Mouse (Mus musculus) erythroid progenitor cell, adult 5-6 weeks (primary cell): Measurements from ENCODE around the gene Tox3. TPM values are rescaled to one million over a fixed set of nuclear protein-coding genes. Genes with fewer than 3 reads are reported as not detected.

ENCODE experiments used
- ATAC-seq: replicated peaks from 2 replicates; pipeline ENCODE4 v1.8.0; 2016; ENCODE audit warnings: moderate number of reproducible peaks, mild to moderate bottlenecking, moderate TSS enrichment, inconsistent platforms; ENCODE audit not compliant: poor library complexity, low FRiP score, severe bottlenecking
- total RNA-seq, 2 experiments: library from RNA; stranded (forward) in 1 of 2; stranded (reverse) in 1 of 2; fragments of 150-400 nt in 1 of 2; fragments of 186-747, 209-891 nt in 1 of 2; gene quantifications; 2 replicates each; pipeline versions ENCODE4 v1.2.3 to v1.2.4; 2015 to 2017; ENCODE audit warnings: low replicate concordance in 2 of 2

The Tox3 gene
- total RNA-seq, 2 experiments from 2014 or later: not detected

DNA sequence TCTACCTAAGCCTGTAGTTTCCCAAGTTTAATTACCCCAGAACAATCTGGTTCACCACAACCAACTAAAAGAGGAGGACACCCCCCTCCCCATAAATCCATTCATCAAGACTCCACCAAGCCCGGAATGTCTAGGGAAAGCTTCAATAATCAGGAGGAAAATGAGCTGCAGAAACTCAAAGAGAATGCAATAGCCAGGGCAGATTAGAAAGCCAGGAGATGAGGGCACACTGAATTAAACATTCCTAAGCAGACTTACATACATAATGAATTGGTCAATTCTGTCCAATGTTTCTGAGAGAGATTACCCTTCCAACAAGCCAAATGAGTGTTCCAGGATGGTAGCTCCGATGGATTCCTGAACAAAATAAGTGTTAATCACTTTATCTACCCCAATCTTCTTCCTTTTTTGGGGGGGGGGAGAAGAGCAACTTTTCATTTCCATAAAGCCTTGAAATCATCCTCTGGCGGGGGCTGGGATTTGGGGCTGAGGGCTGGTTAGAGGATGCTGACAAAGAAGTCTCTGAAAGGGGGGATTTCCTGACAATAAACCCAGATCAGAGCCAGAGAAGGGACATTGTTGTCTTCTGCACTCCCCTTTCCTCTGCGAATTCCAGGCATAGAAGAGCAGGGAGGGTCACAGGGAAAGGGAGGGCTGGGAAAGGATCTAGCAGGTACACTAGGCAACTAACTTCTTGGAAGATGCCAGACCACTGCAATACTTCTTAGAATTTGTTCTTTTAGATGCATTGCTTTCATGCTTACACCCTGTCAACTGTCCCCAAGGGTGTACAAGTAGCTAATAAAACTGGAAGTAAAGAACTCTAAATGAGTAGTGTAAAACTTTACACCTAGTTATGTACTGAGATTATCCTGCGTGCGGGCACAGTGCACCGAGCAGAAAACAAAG lies 17.5 kb downstream of the Tox3 start:
- no peak for ATAC-seq

DNA sequence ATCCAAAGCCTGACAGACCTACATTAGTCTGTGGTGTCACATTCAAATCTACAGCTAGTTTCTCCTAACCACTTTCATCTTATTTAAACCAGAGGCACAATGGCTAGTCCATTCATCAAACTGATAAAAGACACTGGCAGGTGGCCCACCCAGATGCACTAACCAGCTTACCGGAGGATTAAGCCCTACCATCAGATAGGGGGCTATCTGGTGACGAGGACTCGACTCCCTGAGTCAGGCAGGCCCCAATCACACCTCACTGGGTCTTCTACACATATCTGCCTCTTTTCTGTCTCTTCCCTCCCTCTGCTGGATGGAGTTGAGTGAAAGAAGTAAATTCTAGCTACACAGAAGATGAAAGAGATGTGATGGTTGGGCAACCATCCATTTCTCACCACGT lies 24.3 kb downstream of the Tox3 start:
- ATAC-seq: no peak

DNA sequence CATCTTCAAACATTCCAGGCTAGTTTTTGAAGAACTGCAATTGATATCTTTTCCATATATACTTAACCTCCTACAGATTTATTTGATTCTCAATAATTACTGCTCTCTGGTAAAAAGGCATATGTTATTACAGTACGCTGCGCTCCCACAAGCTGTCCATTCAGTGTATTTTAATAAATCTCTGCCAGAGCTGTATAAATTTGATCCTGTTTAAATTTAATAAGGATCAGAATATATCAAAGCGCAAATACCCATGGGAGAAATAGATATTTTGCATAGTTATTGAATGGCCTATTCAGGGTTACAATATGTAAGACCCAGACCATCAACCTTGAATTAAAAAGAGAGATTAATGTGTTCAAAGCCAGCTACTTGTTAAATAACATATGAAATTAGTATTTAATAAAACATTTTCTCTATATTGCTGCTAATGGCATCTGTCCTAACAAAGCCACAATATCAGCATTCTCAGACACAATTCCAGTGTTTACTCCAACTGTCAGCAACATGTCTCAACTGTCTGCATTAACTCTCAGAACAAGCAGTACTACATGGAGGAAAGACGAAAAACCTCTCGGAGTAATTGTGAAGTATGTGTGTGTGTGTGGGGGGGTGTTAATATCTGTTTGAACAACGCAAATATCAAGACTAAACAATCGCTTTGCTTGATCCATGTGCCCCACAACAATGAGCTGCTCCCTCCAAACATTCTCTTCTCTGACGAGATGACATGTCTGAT lies 25.3 kb downstream of the Tox3 start:
- ATAC-seq: no peak

DNA sequence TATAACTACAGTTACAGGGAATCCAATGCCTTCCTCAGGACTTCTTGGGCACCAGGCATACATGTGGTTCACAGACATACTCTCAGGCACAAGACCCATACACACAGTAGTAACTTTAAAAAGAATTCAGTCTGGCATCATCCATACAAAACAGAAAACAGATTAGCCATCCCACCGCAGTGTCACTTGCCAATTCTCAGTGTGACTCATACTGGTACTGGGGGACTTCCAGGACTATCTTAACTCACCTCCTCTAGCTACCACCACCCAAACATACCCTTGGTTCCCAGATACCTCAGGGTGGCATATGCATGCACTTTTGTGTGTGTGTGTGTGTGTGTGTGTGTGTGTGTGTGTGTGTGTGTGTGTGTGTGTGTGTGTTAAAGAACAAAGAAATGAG lies 26.9 kb downstream of the Tox3 start:
- ATAC-seq: no peak

DNA sequence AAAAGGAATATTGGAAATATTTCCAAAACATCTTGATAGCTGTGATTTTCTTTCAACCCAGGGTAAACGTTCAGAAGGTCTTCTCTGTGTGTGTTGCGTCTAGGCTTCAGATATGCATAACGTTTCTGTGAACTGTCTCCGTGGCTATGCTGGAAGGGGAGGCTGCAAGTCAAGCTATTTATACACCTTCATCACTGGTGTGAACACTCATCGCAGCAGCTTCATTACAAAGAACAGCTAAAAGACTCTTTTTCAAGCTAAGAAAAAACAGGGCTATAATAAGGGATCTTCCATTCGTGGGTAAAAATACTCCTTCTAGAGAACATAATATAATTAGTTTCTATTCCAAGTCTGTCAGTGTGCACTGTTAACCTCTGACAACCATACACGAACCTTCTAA lies 33.8 kb downstream of the Tox3 start:
- no peak for ATAC-seq

DNA sequence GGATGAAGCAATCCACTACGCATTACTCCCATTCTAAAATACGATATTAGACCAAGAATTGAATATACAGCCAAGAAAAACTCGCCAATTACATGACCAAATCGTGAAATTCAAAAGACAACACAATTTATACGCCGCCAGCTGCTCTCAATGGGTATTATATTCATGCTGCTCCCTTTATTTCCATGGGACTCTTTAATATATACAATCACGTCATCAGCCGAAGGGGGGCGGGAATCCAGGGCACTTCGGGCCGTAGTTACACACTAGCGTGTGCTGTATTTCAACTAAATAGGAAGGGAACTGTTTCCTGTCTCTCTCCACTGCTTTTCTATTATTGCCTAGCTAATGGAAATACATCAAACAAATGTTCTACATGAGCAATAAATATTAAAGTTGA lies 45.2 kb downstream of the Tox3 start:
- ATAC-seq: no peak

DNA sequence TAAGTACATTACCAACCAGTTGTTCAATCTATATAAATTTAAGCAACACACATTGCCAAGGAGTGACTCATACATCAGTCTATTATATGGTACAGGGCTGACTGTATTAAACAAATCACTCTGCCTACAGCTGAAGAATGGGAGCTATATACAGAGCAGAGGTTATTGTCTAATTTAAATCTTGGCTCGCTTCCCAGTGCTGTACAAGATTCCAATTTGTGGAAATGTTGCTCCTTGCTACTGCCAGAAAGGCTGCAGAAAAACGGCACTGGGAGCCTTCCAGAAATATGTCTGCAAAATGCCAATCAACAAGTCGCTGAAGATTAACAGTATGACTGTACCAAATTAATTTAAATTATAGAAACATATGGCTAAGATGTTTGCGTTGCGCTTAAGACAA lies 45.9 kb downstream of the Tox3 start:
- ATAC-seq: no peak

DNA sequence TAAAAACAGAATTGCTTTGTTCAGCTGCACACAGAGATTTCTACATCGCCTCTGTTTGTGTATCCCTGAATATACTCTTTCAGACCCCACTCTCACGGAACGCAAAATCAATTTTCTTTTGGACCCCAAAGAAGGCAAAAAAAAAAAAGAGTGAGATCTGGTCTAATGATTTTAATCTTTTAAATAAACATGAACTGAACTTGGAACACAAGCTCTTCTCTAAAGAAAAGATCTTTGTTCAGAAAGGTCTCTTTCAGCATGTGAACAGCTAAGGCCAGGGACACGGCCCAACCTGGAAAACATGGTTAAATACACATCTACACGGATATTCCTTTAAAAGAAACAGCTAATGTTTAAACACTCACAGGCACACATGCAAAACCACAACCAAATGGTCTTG lies 46.6 kb downstream of the Tox3 start:
- no peak for ATAC-seq

DNA sequence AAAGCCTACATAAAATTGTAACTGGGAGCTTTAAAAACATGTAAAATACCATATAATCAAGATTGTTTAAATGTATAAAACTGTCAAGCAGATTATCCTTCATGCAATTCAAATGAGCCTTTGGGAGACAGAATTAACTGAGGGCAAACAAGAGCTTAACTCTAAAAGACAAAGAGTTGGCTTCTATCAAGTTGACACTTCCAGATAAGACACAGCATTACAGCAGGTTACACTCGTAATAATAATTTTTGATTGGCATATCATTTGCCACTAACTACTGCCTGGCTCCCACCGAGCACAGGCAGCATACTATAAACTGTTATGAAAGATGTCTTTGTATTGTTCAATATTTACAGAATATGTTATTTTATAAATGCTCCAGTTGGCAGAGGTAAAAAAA lies 47.2 kb downstream of the Tox3 start:
- ATAC-seq: no peak

DNA sequence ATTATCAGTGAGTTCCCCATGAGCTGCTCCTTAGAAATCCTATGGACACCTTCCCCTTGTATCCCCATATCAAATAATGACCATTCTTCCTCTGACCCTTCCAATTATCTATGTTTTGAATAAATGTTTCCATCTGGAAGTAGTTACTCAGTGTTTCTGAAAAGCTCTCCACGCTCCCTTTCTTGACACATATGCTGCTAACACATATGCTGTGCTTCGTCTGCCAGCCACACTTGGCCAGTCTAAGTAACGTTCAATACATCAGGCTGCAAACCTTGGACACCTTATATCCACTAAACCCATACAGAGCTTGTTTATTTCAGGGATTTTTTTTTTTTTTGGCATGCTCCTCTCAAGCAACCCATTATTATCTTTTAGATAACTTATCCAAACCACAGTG lies 54.1 kb downstream of the Tox3 start:
- no peak for ATAC-seq

DNA sequence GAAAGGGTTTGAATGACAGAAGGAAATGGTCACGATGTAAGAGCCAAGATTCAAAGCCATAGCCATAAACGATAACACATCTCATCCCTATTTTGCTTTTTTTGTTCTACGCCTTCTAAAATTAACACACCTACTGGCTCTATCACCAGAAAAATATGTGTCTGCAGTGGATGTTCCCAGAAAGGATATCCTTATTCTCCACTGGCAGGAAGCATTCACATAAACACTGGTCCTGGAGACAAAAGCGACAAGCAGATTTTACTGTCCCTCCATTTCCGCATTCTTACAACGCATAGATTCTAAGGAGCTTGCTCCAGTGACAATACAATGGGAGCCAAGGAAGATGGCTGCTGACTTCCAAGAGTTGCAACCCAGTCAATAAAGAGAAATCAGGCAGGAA lies 57.3 kb downstream of the Tox3 start:
- no peak for ATAC-seq

DNA sequence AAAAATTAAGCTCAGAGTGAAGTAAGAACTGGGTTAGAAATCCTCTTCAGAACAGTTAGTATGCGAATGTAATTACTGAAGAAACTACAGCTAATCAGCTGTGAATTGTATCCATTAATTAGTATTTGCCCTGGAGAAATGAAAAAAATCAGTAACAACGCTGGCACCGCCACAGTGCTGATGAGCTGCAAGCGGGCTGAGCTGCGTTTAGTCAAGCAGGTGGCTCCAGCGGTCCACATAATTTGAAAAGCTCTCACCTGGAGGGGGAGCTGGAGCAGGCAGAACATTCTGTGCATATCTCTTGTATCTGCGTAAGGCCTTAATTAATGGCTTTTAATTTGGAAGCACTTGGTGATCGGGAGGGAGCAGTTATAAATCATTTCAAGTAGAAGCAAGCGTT lies 71.4 kb downstream of the Tox3 start:
- no peak for ATAC-seq

DNA sequence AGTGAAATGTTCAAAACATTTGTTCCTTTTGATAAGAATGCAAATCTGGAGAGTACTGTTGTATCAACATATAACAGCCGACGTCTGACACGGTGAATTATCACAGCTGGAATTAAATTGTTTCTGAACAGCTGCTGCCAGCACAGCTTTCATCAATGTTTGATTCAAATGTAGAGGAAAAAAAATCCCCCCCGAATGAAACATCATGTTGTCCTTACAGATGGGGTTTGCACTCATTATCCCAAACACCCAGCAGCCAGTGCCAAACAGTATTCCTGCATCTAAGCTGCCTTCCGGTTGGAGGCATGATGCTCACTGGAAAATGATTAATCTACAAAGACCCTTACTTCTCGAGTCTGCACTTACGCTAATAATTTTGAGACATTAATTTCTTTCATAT lies 75.0 kb downstream of the Tox3 start:
- ATAC-seq: no peak

DNA sequence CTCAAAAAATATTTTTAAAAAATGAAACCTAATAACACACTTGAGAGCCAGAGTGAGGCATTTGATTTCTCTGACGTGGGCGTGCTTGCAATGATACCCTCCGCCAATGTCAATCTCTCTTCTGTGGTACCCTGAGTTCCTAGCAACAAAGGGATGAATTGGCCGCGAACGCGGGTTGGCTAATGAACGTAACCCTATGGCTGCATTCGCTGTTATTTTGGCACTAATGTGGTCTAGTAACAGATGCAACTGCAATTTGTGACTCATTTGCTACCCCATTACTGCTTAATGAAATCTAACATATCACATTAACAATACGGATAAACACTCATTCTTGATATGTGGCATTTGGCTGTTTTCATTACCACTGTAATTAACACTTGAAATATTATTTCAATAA lies 76.2 kb downstream of the Tox3 start:
- no peak for ATAC-seq

DNA sequence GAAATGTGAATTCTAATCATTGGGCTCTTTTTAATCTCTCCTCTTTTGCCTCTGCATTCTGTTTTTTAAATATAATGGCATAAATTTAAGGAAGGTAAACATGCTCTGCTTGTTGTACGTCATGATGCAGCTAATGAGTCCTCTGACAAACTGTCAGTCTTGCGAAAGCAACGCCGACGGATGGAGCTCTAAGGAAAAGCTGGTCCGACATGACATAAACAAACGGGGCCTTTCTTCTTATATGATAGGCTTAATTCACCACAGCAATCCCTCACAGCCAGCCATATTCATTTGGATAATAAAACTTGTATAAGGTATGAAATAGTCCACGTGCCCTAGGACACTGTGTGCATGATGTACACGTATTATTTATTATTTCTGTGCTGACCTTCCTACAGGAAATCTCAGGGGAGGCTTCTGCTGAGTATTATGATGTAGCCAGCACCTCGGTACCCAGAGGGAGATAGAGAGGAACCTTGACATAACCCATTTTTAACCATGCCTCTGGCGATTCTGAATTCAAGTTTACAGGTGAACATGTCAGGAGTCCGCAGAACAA lies 80.4 kb downstream of the Tox3 start:
- no peak for ATAC-seq

DNA sequence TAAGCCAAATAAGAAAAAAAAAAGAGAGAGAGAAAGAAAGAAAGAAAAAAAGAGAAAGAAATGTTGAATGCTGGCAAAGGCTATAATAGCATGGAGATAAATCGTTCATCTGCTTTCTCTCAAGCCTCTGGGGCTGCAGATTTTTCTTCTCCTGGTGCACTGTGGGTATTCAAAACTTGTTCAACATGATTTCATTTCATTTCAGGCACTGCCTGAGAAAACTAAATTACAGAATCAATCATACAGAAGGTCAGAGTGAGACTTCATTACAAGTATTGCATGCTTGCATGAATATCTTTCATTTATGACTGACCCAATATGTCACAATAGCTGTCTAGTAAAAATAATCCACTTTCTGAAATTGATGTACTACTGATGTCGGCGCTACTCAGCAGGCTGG lies 81.2 kb downstream of the Tox3 start:
- no peak for ATAC-seq

DNA sequence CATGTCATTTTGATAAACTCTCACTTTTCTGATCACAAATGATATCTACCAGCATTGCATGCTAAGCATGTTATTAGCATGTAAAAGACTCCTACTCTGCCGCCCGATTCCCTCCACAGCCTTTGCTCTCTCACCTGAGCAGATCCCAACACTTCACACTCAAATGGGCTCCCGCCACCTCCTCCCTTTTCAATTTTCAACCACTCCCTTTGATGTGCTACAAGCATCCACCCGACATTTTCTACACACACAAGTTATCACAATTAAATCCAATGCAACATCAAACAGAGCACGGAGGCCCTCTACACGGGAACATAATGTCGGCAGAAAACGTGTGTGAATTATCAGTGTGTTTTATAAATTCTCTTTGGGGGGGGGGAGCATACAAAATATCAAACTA lies 81.9 kb downstream of the Tox3 start:
- ATAC-seq: no peak

DNA sequence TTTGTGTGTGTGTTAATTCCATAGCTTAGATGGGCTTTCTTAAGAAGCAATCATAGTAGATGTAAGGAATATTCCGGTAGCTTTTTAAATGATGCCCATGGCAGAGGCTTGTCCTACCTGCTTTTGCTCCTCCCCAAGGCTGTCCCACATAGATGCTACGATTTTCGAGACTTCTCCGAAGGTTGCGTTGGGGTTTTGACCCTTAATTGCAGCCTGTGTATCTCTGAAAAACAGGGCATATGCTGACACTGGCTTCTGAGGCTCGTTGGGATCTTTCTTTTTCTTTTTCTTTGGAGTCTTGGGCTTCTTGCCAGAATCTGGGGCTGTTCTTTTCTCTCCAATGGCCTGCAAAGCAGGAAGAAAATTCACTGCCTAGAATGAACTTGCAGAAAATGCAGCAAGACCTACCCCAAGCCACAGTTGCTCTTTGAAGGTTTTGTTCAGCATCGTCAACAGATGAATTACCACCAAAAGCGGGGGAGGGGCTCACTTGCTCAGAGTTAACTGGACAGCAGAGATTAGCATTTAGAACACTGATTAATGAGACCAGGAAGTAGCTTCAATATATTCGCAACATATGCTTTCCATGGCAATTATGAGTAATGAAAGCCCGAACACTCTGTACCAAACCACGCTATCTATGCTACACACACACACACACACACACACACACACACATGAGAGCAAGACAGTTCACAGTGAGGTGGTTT lies 93.8 kb downstream of the Tox3 start:
- ATAC-seq: no peak

DNA sequence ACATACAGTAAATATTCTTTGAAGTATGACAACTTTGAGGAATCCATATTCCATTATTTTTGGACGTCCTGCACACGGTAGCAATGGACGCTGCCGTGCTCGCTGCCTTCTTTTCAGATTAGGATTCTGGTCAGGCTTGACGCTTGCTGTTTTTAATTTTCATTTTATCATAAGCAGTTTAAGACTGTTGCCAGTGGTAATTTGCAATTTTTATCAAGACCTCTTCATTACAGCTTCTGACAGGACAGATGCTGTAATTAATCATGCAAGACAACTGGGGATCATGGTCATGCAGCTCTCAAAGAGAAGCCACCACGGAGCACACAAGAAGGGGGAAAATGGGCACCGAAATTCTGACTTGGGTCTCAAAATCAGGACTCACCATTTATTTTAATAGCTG lies 101.8 kb downstream of the Tox3 start:
- no peak for ATAC-seq

DNA sequence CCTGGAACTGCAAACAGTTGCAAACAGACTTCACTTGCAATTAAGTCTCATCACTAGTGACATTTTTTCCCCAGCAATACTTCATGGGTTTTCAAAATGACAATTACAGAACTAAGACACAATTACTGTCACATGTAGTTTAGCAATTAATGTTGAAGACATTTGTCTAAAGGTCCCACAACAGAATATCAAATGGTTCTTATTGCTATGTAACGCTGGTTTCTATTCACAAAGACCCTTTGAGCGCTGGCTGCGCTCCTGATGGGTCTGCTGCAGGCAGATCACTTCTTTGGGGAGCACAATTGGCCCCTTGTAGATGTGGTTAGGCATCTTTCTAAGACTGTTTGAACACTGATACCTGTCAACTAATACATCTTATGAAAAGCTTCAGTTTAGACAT lies 102.3 kb downstream of the Tox3 start:
- no peak for ATAC-seq

DNA sequence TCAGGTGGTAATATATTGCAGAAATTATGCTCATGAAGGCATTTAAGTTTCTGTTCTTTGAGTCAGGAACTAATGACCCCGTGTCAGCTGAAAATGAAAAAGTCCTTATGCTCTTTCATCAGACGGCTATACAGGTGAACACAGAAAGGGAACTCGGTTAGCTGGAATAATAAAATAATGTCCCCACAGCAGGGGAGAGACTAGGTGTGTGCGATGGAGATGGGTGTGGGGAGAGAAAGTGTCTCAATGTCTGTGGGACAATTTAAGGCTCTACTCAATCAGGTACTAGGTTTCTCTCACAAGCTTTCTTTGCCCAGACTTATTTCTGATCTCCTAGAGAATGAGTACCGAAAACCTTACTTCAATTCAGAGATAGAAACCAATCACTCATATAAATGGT lies 103.0 kb downstream of the Tox3 start:
- ATAC-seq: no peak
